Mouse (Mus musculus): ENCODE results near the gene Yjefn3.
A peak's percentile ranks its signal among the peaks of the same experiment; 100 is the strongest.

Gene Yjefn3

GRCm38 (mm10) chr8:69906260-69906659 is 3.7 kb upstream of the Yjefn3 start:
- DNase-seq = no peak

- no peak for DNase-seq
Measured at GRCm38 (mm10) chr8:69904096-69904495, 1.6 kb upstream of the Yjefn3 start.

GRCm38 (mm10) chr8:69903063-69903542 is 591 bp upstream of the Yjefn3 start:
- peak; percentile 99 to 100 for DNase-seq

- peak; percentile 98 for DNase-seq
Measured at GRCm38 (mm10) chr8:69901484-69902162, 889 bp downstream of the Yjefn3 start.

DNA sequence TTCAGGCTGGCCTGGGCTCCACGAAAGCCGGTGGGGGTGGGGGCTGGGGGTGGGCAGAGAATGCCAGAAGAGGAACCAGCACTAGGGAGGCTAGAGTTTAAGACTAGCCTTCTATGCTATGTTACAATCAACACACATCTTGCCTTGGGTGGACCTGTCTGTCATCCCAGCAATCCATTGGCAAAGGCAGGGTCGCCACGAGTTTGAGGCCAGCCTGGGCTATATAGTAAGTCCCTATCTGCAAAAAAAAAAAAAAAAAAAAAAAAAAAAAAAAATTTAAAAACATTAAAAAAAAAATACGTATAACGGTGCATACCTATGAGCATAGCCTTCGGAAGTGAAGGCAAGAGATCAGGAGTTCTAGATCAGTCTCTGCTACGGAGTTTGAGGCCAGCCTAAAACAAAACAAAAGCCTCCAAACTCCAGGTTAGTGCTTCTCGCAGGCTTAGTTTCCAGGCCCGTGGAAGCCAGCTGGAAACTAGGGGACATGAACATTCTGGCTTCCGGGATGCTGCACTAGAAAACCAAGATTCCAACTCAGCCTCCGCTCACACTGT is 1.5 kb downstream of the Yjefn3 start:
- DNase-seq = peak in 1 of 2 experiments; percentile 50

DNA sequence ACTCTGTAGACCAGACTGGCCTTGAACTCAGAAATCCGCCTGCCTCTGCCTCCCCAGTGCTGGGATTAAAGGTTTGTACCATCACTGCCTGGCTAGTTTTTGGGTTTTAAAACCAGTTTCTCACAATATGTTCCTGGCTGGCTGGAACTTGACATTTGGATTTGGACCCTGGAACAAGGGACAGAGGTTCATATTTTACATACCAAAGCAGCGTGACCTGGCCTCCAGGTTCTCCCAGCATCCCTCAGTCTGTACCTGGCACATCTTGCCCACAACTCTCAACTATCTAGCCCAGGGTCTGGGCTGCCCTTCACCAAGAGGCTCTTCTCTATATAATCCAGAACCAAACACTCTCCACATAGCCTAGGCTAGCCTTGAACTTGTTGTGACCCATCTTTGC is 2.6 kb downstream of the Yjefn3 start:
- DNase-seq = no peak

GRCm38 (mm10) chr8:69897857-69898256 is 4.7 kb downstream of the Yjefn3 start:
- DNase-seq = no peak

GRCm38 (mm10) chr8:69895772-69896451 is 6.6 kb downstream of the Yjefn3 start:
- DNase-seq = no peak

GRCm38 (mm10) chr8:69894836-69895332 is 7.6 kb downstream of the Yjefn3 start:
- no peak for DNase-seq

DNA sequence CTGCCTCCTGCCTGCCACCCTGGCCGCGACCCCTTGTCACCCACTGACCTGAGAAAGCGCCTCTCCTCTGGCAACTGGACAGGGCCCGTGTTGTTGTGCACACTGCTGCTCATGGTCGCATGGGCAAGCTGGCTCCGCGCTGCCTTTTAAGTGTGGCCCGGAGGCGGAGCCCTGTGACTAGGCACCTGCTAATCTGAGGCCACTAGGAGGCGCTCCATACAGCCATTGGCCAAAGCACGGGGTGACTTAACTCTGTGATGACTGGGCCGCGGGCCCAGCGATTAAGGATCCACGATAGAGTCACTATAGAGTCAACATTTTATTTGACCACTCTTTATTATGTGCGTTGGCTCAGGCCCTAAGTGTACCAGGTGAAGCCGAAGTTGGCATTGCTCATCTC is 8.6 kb downstream of the Yjefn3 start:
- DNase-seq = peak; percentile 74 to 87

DNA sequence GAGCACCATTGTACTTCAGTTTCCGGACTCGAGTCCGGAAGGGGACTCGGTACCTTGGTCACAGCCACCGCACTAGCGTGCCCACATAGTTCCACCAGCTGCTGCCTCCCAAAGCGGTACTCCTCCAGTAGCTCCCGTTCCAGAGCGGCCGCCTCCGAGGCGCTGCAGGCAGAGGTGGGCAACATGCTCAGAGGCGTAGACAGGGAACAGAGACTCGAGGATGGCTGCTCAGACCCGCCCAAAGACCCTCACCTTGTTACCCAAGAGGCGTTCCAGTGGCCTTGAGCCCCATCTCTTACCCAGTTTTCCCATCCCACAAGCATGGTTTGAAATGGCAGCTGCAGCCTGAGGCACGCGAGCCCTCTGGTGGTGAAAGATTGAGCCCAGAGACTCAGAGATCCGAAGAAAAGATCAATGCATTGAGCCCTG is 11.7 kb downstream of the Yjefn3 start:
- DNase-seq = peak; percentile 80 to 85

DNA sequence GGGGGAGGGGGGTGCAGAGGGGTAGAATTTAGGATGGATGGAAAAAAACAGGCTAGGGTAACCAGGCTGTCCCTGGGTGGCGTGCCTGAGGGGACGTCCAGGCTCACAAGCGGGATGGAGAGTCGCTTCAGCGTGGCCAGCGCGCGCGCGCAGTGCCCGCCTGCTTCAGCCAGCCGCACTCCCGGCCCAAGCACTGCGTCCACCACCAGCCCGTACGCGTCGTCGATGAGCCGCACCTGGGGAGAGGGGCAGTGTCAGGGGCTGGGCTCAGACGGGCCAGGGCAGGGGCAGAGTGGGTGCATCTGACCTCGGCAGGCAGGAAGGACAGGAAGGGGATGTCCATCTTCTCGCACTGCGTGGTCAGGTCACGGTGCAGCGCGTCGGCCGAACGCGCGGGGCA is 13.6 kb downstream of the Yjefn3 start:
- peak in 1 of 2 experiments; percentile 38 for DNase-seq

DNA sequence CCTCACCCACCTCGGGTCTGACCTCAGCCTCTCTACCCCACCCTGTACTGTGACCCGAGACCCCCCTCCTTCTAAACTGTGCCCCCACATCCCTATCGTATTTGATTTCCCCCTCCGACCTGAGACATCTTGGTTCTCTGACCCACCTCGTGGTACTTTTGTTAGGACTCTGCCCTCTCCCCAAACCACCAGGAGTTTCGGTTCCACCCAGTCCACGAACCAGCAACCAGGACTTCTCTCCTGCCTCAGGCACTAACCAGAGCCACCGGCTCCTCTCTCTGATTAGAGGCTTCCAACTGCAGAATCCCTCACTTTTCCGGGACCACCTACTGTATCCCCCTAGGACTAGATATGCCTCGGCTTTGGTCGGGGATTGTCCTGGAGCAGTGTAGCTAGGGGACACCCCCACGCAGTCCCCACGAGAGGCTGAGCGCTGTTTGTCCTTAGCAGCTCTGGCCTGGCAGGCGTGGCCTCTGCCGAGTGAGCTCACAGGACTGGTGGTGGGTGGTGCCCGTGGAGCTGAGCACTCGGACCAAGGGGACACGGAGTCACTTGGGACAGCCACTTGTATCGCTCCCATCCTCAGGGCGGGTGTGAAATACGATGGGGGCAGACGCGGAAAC is 14.2 kb downstream of the Yjefn3 start:
- DNase-seq = no peak

- peak; percentile 38 to 46 for DNase-seq
Measured at GRCm38 (mm10) chr8:69887289-69888243, 14.9 kb downstream of the Yjefn3 start, which contains the start of gene Cilp2. TSS of gene Cilp2 (minus strand) at chr8:69887687.

DNA sequence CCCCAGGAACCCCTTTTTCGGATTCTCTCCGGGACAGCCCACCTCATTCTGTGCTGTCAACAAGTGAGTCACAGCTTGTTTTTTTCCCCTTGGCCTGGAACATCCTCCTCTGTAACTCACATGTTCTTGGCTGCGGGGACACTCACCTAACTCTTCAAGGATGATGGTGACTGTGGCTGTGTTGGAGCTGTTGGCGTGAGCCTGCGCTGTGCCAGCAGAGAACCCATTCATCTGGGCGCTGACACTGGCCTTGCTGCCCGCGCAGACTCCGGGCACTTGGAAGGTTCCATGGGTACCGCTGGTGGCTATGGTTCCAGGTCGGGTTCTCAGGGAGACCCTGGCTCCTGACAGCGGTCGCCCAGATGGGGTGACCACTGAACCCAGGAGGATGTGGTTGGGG is 18.4 kb downstream of the Yjefn3 start:
- no peak for DNase-seq

DNA sequence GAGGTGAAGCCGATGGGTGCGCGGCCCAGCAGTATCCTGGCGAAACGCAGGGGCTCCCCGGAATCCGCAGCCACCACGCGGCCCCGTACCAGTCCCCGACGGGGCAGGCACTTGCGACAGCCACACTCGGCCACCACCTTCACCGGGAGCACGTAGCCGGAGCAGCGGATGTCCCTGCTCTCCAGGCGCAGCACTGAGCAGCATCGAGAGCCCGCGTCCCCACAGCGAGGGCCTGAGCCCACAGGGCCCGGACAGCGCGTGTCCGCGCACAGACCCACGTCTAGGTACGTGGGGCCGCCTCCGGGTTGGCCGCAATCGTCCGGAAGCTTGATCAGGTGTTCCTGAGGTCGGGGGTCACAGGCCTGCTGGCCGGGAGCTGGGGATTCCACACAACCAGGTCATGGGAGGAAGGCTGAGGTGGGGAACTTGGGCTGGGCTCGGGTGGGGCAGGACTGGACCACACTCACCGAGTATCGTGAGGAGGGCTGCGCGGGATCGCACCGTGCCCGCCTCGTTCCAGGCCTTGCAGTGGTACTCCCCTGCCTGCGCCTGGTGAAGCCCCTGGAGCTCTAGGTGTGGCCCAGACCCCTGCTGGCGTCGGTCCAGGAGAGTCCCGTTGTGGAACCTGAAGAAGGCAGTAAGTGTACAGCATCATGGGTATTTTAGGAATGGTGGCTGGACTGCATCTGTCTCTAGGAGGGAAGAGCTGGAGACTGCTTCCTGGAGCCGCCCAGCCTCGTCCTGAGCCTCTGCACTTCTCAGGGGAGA is 19.5 kb downstream of the Yjefn3 start:
- peak in 1 of 2 experiments; percentile 40 for DNase-seq

DNA sequence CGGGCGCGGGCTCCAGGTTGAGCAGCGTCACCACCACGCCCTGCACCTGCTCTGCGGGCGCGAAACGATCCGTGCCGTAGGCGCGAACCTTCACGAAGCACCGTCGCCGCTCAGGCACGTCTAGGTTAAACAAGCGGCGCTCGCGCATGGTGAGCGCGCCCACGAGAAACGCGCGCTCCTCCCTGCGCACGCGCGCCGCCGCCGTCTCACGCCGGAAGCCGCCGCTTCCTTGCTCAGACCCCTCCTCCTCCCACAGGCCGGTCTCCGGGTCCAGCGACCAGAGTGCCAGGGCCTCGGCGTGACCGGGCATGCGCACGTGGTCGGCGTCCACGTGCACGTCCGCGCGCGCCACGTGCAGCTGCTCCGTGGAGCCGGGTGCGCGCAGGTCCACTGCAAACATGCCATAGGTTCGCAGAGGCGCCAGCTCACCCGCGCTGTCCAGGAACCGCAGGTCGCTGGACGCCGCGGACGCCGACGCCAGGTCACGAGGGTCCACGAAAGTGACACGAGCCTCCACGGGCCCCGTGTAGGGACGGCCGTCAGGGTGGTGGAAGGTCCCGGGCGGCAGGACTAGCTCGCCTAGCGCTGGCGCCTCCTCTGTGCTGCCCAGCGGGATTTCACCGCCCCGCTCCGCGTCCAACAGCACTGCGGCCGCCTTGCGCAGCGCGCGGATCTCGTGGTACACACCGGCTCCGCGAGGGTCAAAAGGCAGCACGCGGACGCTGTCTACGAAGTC is 20.3 kb downstream of the Yjefn3 start:
- peak; percentile 89 to 92 for DNase-seq

DNA sequence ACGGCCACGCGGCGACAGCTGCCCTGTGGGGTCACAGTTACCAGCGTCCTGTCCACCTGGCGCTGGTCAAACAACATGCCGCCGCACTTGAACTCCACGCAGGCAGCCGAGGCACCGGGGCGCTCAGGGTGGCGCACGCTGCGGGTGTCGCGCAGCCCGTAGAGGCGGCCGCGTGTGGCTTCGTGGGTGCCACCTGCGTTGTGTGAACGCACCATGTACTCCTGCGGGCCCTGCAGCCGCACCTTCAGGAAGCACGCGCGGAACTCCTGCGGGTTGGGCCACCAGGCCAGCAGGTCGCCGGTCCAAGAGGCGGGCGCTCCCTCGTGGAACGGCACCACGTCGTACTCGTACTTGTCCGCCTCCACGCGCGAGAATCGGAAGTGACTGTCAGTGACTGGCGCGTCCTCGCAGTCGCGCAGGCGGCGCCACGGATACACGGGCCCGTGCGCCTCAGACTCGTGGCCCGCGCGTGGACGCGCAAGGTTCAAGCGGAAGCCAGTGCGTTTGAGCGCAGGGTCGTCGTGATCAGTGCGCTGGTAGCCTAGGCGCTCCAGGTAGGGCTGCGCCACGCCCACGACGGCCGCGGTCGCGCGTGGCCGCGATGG is 21.1 kb downstream of the Yjefn3 start:
- DNase-seq = peak in 1 of 2 experiments; percentile 27

- DNase-seq = peak in 1 of 2 experiments; percentile 29
Measured at GRCm38 (mm10) chr8:69880841-69881240, 21.7 kb downstream of the Yjefn3 start.

DNA sequence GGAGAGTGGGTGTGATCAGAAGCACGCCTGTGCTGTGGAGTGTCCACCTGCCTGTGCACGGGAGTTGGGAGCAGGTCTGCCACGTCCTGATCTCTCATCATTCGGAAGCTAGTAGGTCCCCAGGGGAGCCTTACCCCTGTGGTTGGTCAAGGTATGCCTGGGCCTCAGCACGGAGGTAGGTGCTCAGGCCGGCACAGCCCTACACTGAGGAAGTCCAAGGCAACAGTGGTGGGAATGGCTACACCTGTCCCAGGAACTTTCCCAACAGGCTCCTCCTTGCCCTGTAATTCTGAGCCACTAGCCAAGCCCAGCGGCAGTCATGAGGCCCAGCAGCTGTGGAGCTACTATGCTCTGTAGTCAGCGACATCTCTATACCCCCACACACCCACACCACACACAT is 22.8 kb downstream of the Yjefn3 start:
- no peak for DNase-seq
